Mouse (Mus musculus): ENCODE data around the gene Dlgap4.
A peak's percentile ranks its signal among the peaks of the same experiment; 100 is the strongest.

The Dlgap4 gene

GRCm38 (mm10) chr2:156747315-156747714, 133.8 kb downstream of the Dlgap4 start:
- DNase-seq, result no peak

GRCm38 (mm10) chr2:156749687-156750086, 136.2 kb downstream of the Dlgap4 start:
- no peak for DNase-seq

- DNase-seq, result no peak
These were observed 143.4 kb downstream of the Dlgap4 start for GRCm38 (mm10) chr2:156756937-156757336.

GRCm38 (mm10) chr2:156760843-156761505, 147.5 kb downstream of the Dlgap4 start:
- peak in 1 of 2 experiments; percentile 32 for DNase-seq

GRCm38 (mm10) chr2:156761521-156762278, 148.2 kb downstream of the Dlgap4 start:
- DNase-seq, result no peak

GRCm38 (mm10) chr2:156762499-156762898, 149.0 kb downstream of the Dlgap4 start:
- no peak for DNase-seq

GRCm38 (mm10) chr2:156763101-156763500, 149.6 kb downstream of the Dlgap4 start:
- DNase-seq, result no peak

GRCm38 (mm10) chr2:156764022-156764421, 150.5 kb downstream of the Dlgap4 start:
- DNase-seq, result no peak

- no peak for DNase-seq
These were observed 151.2 kb downstream of the Dlgap4 start for GRCm38 (mm10) chr2:156764747-156765146.

GRCm38 (mm10) chr2:156765593-156765992, 152.1 kb downstream of the Dlgap4 start:
- DNase-seq, result no peak

- no peak for DNase-seq
These were observed 152.9 kb downstream of the Dlgap4 start for GRCm38 (mm10) chr2:156766227-156767019.

- no peak for DNase-seq
These were observed 153.6 kb downstream of the Dlgap4 start for GRCm38 (mm10) chr2:156767108-156767507.

GRCm38 (mm10) chr2:156769274-156769673, 155.8 kb downstream of the Dlgap4 start:
- DNase-seq, result no peak

GRCm38 (mm10) chr2:156773470-156773869, 160.0 kb downstream of the Dlgap4 start:
- no peak for DNase-seq

- DNase-seq, result no peak
These were observed 160.7 kb downstream of the Dlgap4 start for GRCm38 (mm10) chr2:156774035-156774737.

GRCm38 (mm10) chr2:156774738-156775454, 161.4 kb downstream of the Dlgap4 start, which contains the start of gene Myl9:
TSS of gene Myl9 (plus strand) at chr2:156775420.
- DNase-seq, result no peak

- DNase-seq, result no peak
These were observed 162.2 kb downstream of the Dlgap4 start for GRCm38 (mm10) chr2:156775455-156776435.

GRCm38 (mm10) chr2:156776907-156777306, 163.4 kb downstream of the Dlgap4 start:
- DNase-seq, result no peak

- no peak for DNase-seq
These were observed 164.0 kb downstream of the Dlgap4 start for GRCm38 (mm10) chr2:156777326-156778004.

GRCm38 (mm10) chr2:156778571-156778970, 165.1 kb downstream of the Dlgap4 start:
- DNase-seq, result no peak

All from thymus, postnatal 36 days (tissue).